Mouse (Mus musculus): ENCODE data around the gene Bfsp2. TPM values are rescaled to one million over a fixed set of nuclear protein-coding genes. Genes with fewer than 3 reads are reported as not detected.

The Bfsp2 gene
- polyA plus RNA-seq (2014; fragmentation: Illumina TruSeq; extraction: RNeasy Lipid Tissue Mini Kit (QIAGEN cat#74804); ENCODE audit: low read depth, low replicate concordance), result not detected

DNA sequence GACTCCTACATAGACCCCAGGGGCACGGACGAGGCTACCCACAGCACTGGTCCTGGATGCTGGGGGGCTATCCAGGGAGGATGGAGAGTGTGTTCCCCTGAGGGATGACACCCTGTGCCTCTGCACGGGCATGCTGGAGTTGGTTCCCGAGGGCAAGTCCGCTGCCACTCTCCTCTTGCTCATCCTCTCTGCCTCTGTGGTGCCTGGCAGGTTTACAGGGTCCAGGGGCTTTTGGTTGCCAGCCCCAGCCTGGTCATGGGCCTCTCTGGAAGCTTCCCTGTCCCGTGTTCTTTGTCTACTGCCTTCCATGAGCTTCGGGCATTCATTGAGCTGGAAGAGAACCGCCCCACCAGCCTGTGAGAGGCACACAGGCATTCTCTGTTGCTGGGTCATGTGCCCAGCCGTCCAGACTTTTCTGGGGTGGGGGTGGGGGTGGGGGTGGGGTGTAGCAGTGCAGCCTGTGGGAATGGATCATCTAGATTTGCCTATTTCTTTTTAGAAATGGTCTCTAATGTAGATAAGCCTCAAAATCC, at the start of gene Bfsp2:
Gene Bfsp2 (minus strand): TSS at position 377 of the 533 bp plus-strand sequence.

Other genes with a start within 250 kb of the Bfsp2 start
- gene Trf, start 250.0 kb downstream of the Bfsp2 start, polyA plus RNA-seq (2014; fragmentation: Illumina TruSeq; extraction: RNeasy Lipid Tissue Mini Kit (QIAGEN cat#74804); ENCODE audit: low read depth, low replicate concordance), result 16,070 TPM
- 574 TPM for gene 1300017J02Rik, start 175.3 kb downstream of the Bfsp2 start, polyA plus RNA-seq (2014; fragmentation: Illumina TruSeq; extraction: RNeasy Lipid Tissue Mini Kit (QIAGEN cat#74804); ENCODE audit: low read depth, low replicate concordance)
- gene Topbp1, start 175.2 kb downstream of the Bfsp2 start, polyA plus RNA-seq (2014; fragmentation: Illumina TruSeq; extraction: RNeasy Lipid Tissue Mini Kit (QIAGEN cat#74804); ENCODE audit: low read depth, low replicate concordance), result 5.7 TPM
- gene Cdv3, start 114.6 kb downstream of the Bfsp2 start, polyA plus RNA-seq (2014; fragmentation: Illumina TruSeq; extraction: RNeasy Lipid Tissue Mini Kit (QIAGEN cat#74804); ENCODE audit: low read depth, low replicate concordance), result 103 TPM

All from liver, adult 10 weeks (tissue).